Mouse (Mus musculus): ENCODE measurements at regions not wholly inside any gene's neighbourhood (a gene's known extent, or its start where the extent isn't known, plus 50 kb on each side); places are given as distances from the start of the nearest gene placed in this dataset.

DNA sequence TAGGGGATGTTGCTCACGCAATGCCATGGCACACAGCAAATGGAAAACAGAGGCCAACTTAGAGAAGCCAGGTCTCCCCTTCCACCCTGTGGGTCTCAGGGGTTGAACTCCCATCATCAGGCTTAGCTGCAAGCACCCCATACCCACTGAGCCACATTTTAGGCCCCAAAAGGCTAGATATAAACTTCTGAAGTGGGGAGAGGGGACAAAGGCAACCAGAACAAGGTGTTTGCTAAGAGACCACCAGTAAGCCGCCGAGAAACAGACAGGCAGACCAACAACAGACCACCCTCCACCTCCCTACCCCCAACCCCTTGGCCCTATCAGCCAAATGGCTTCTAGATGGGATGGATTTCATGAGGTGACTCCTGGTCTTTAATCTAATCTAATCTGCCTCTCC lies 72.9 kb upstream of the Tbx3 start:
- no peak for DNase-seq (ENCODE audit: low spot score in 2 of 2)

DNA sequence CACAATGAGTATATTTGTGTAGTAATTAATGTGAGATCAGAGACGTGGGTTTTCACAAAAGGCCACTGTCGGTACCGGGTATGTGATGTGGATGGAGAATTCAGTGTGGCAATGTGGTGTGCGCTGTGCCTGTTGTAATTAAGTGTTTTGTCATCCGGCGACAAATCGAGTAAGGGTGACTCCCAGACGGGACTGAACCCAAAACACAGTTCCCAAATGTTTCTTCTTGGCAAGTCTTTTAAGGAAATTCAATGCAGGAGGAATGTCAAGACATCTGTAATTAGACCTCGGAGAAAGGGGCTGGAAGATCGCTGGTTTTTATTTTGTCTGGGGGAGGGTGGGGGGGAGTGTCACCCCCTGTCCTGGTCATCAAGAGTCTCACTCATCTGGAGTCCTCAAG lies 72.3 kb upstream of the Tbx3 start:
- no peak for DNase-seq (ENCODE audit: low spot score in 2 of 2)

DNA sequence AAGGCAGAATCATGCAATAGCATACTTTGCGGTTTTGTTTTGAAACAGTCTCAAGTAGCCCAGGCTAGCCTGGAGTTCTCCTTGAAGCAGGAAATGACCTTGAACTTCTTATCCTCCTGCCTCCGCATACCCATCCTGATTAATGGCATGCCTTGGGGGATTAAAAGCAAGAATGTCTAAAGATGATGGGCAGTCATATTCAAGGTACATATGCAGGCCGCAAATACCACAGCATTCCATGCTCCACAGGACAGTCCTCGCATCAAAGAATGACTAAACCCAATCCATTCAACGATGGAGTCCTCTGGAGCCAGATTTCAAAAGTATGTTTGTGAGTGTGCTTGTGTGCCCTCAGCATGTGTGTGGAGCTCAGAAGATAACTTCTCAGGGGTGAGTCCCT lies 69.1 kb upstream of the Tbx3 start:
- DNase-seq (ENCODE audit: low spot score in 2 of 2): no peak

DNA sequence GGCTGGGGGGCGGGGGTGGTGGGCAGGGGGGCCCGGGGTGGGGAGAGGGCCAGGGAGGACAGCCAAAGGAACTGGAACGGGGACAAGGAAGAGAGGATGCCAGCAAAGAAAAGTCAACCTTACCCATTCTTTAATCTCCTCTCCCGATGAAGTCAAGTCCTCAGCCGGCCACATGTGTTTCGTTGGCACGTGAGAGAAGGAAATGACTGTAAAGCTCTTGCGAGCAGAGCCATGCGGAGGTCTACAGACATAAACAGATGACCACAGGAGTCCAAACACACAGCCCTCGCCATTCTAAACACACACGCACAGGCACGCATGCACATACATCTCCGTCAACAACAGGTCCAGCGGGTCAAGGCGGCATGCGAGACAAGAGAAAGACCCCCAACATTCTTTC lies 68.5 kb upstream of the Tbx3 start:
- DNase-seq (ENCODE audit: low spot score in 2 of 2): no peak

DNA sequence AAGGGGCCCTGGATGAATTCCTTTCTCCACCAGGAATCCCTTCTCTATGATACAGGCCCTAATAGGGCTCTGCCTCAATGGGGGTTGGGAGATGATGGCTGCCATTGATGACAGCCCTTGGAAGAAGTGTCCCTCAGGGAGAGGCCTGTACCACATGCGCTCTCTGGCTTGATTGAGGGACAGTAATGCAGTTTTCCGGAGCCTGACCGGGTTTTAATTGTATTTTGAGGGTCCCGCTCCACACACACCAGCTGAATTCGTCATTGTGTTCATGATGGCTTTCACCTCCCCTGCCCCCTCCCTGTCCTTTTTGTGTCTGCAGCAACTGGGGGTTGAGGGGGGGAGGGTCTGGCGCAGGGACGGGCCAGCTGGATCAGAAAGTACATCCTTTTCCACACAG lies 65.0 kb upstream of the Tbx3 start:
- DNase-seq (ENCODE audit: low spot score in 2 of 2): no peak

DNA sequence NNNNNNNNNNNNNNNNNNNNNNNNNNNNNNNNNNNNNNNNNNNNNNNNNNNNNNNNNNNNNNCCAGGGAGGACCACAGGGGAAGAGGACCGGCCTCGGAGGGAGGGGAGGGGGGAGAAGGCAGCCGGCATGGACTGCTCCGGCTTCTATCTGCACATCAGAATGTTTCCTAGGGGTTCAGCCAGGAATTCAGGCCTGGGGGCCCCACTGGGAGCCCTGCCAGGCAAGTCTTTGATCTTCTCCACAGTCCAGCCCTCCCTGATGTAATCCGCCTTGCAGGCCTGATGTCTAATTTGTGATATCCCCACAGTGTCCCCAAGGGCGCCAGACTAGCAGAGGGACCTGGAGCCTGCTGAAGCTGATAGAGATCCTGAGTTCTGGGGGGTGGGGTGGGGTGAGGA lies 57.1 kb upstream of the Tbx3 start:
- no peak for DNase-seq (ENCODE audit: low spot score in 2 of 2)

DNA sequence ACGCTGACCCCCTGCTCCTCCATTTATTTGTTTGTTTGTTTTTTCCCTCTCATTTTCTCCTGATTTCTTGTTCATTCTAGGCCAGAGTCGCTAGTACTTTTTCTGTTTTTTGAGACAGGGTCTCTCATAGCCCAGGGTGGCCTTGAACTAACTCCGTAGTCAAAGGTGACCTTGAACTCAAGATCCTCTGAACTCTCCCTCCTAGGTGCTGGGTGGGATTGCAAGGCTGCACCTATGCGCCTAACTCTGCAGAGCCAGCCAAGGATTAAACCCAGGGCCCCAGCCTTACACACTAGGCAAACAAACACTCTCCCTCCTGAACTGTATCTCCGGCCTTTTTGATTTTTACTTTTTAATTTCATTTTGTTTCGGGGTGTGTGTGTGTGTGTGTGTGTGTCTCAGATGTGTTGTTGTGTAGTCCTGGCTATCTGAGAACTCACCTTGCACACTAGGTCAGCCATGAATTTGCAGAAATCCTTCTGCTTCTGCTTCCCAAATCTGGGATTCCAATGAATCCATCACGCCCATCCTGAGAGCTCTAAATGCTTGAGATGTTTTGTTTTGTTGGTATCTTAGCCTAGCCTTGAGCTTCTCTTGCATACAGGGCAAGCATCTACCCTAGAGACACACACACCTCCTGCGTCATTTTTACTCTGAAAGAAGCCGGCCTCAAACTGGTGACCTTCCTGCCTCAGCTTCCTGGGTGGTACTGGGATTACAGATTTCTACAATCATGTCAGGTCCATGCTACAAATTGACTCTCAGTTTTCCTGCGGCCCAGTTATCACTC lies 56.3 kb upstream of the Tbx3 start:
- no peak for DNase-seq (ENCODE audit: low spot score in 2 of 2)

DNA sequence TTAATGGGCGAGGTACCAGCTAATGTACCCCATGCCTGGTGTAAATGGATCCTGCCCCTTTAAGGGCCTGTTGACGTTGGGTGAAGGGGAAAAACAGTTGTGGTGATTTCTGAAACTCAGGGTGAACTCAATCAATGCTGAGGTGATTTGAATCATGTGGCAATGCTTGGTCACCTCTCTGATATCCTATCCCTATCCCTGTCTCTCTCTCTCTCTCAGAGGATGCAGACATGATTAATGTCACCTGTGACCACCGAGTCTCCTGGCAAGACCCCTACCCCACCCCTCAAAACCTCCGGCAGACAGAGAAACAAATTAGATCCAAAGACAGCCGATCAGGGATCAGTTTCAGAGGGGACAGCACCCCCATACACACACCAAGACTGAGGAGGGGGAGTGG lies 54.8 kb upstream of the Tbx3 start:
- no peak for DNase-seq (ENCODE audit: low spot score in 2 of 2)

DNA sequence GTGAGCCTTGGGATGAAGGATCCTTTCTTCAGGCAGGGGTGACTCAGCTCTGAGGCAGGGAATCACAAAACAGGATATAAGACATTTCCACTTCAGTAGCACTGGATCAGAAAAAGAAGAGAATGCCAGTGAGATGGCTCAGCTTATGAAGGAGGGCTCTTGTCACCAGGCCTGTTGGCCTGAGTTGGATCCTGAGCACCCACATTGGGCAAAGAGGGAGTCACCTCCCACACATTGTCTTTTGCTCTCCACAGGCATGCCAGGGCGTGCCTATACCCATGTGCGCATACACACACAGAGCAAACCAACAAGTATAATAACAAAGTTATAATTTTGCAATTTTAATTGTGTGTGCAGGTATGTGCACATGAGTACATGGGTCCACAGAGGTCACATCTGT lies 52.6 kb upstream of the Tbx3 start:
- DNase-seq (ENCODE audit: low spot score in 2 of 2): no peak

DNA sequence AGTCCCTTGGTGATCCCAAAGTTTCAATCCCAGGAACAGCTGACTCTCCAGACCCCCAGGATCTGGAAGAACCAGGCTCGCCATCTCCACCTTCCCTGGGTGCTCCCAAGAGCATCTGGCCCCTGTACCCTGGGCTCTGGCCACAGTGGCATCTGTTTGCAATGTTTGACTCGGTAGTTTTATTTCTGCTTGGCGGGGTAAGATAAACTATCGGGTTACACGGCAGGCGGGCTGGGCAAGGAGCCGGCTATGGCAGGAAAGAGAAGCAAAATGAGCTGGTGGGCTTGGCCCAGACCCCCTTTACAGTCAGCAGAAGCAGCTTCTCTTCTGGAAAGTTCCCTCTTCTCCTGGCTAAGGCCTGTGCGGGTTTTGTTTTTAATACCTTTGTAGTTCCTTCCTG lies 50.6 kb upstream of the Tbx3 start:
- no peak for DNase-seq (ENCODE audit: low spot score in 2 of 2)

Data from adrenal gland, postnatal 4 days (tissue).